23 mouse cellular contexts compared by ENCODE assay signal in the genomic region with DNA sequence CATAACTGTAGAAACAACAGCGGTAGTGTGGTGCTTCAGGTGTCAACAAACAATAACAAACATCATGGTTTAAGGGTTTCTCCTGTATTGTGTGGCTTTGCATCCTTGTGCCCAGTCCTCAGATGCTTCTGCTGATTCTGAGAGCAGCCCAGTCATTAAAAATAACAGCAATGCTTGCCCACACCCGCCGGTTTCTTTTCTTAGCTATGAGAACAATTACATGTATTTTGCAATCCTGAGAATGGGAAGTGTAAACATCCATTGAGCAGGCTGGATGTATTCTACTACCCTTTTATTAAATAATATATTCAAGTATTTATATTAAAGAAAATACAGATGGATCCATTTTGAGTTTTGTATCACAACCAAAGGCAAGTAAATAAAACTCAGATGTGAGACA. TPM values are rescaled to one million over a fixed set of nuclear protein-coding genes. Genes with fewer than 3 reads are reported as not detected.
A peak's percentile ranks its signal among the peaks of the same experiment; 100 is the strongest.
DNase-seq lines count a peak whose midpoint lies in the region; ATAC-seq lines count a peak whose summit lies in the region.
"Had no signal": no experiment of that assay in that cellular context is flagged by ENCODE, and none has a peak within 500 bp of the region (broad histone marks: within the 10 kb centered on the region; RNA-seq: fewer than 3 reads in every experiment).

No protein-coding gene starts in this region.

- H3K4me1 ChIP-seq in erythroblast, embryonic 14.5 days (ENCODE audit: control insufficient read depth), result peaks cover 78% of the 10 kb centered on the region
- peaks cover 63% of the 10 kb centered on the region for H3K4me1 ChIP-seq in liver, embryonic 15.5 days (replicated peaks)

- WGBS in liver, embryonic 15.5 days (ENCODE audit: insufficient replicate concordance), result 75% methylated on average over 3 of the region's 3 CpGs

- H3K27me3 ChIP-seq in erythroblast, embryonic 14.5 days (ENCODE audit: control insufficient read depth), result no peaks in the 10 kb centered on the region
- H3K27me3 ChIP-seq in liver, embryonic 15.5 days, result no peaks in the 10 kb centered on the region
- H3K27me3 ChIP-seq: forebrain, embryonic 15.5 days had no signal

- H3K9me3 ChIP-seq in erythroblast, embryonic 14.5 days (ENCODE audit: control insufficient read depth, low read length), result no peaks in the 10 kb centered on the region
- H3K9me3 ChIP-seq in liver, embryonic 15.5 days (replicated peaks), result no peaks in the 10 kb centered on the region
- H3K9me3 ChIP-seq: embryonic facial prominence, embryonic 10.5 days; forebrain, embryonic 15.5 days; G1E; heart, embryonic 15.5 days; hindbrain, embryonic 10.5 days had no signal

- DNase-seq in urinary bladder, adult 18-20 months (ENCODE audit: low spot score in 2 of 2), result no peak
- DNase-seq in kidney, adult 8-10 months, result no peak
- DNase-seq in adipocyte (ENCODE audit: low spot score), result no peak
- DNase-seq: adrenal gland, postnatal 10 days; B cell, adult 2 months; cerebellum, adult 18-20 months; cerebellum, adult 9-11 months; heart, adult 2 months; heart, postnatal 14 days had no signal

- peak overlapping the region; percentile 71 for H3K4me2 ChIP-seq in liver, embryonic 15.5 days
- H3K4me2 ChIP-seq: forebrain, embryonic 15.5 days; heart, embryonic 15.5 days; hindbrain, embryonic 14.5 days had no signal

- H3K4me3 ChIP-seq in erythroblast, embryonic 14.5 days (replicated peaks), result peak overlapping the region; percentile 69
- peak overlapping the region; percentile 61 for H3K4me3 ChIP-seq in liver, embryonic 15.5 days (replicated peaks)
- H3K4me3 ChIP-seq: embryonic facial prominence, embryonic 10.5 days; forebrain, embryonic 15.5 days; heart, adult 2 months; heart, embryonic 15.5 days; hindbrain, embryonic 10.5 days had no signal

- H3K27ac ChIP-seq in liver, embryonic 15.5 days (replicated peaks), result peak overlapping the region; percentile 89
- H3K27ac ChIP-seq: embryonic facial prominence, embryonic 10.5 days; forebrain, embryonic 15.5 days; heart, adult 2 months; heart, embryonic 15.5 days; hindbrain, embryonic 10.5 days; hindbrain, embryonic 14.5 days had no signal

- peak overlapping the region; percentile 62 for H3K9ac ChIP-seq in liver, embryonic 15.5 days
- H3K9ac ChIP-seq: forebrain, embryonic 15.5 days; heart, embryonic 15.5 days had no signal

- peaks cover 22% of the 10 kb centered on the region for H3K36me3 ChIP-seq in erythroblast, embryonic 14.5 days (ENCODE audit: control insufficient read depth)
- H3K36me3 ChIP-seq in liver, embryonic 15.5 days (replicated peaks), result peaks cover 14% of the 10 kb centered on the region
- H3K36me3 ChIP-seq: embryonic facial prominence, embryonic 10.5 days; forebrain, embryonic 15.5 days; G1E; heart, embryonic 15.5 days; hindbrain, embryonic 10.5 days had no signal

- ATAC-seq in erythroblast, adult 5-6 weeks (replicated peaks; ENCODE audit: low FRiP score, poor library complexity, severe bottlenecking), result no peak
- peak; percentile 23; the same call in 1 of the 2 replicates for ATAC-seq in granulocyte monocyte progenitor cell, adult 5-6 weeks (replicated peaks; ENCODE audit: poor library complexity, severe bottlenecking)
- ATAC-seq in liver, embryonic 15.5 days (ENCODE audit: insufficient read depth), result no peak
- ATAC-seq: CD4-positive, CD25-positive, alpha-beta regulatory T cell, adult 4 months; forebrain, embryonic 15.5 days had no signal

RNA-seq across cellular contexts. Expression of gene BC017158, which starts 4.2 kb away (rescaled TPM):
- 7.3 and 9.0 TPM in 2 replicates for polyA plus RNA-seq in erythroblast, embryonic 14.5 days (2012)
- total RNA-seq in erythroblast, adult 5-6 weeks (2015; ENCODE audit: low replicate concordance), result 29.2 and 52.5 TPM in 2 replicates
- total RNA-seq in erythroblast, adult 5-6 weeks (2017; ENCODE audit: low replicate concordance), result 41.7 and 56.7 TPM in 2 replicates
- 37.7 and 45.6 TPM in 2 replicates for total RNA-seq in granulocyte monocyte progenitor cell, adult 5-6 weeks (2014; fragmentation: Nextera tagmentation)
- total RNA-seq in granulocyte monocyte progenitor cell, adult 5-6 weeks (2017), result 18.4 and 24.8 TPM in 2 replicates
- polyA plus RNA-seq in liver, embryonic 15.5 days (2015; fragmentation: Nextera tagmentation; extraction: Ambion mirVana), result 20.3 and 22.0 TPM in 2 replicates

RNA-seq across cellular contexts. Expression of gene Slc5a2, which starts 36.7 kb away (rescaled TPM):
- polyA plus RNA-seq in erythroblast, embryonic 14.5 days (2012), result 0.88 and 1.4 TPM in 2 replicates
- total RNA-seq in erythroblast, adult 5-6 weeks (2015; ENCODE audit: low replicate concordance), result not detected in 2 replicates
- total RNA-seq in erythroblast, adult 5-6 weeks (2017; ENCODE audit: low replicate concordance), result 0.85 TPM in 1 of 2 replicates, not detected in the other
- total RNA-seq in granulocyte monocyte progenitor cell, adult 5-6 weeks (2014; fragmentation: Nextera tagmentation), result not detected in 2 replicates
- not detected in 2 replicates for total RNA-seq in granulocyte monocyte progenitor cell, adult 5-6 weeks (2017)
- 1.4 and 2.1 TPM in 2 replicates for polyA plus RNA-seq in liver, embryonic 15.5 days (2015; fragmentation: Nextera tagmentation; extraction: Ambion mirVana)
- total RNA-seq: gastrocnemius, adult 8-10 months; gastrocnemius, postnatal 4 days; heart, adult 2 months; heart, postnatal 14 days had no signal
- polyA plus RNA-seq: embryonic facial prominence, embryonic 14.5 days; forebrain, embryonic 15.5 days; heart, embryonic 15.5 days; hindbrain, embryonic 14.5 days had no signal

RNA-seq across cellular contexts. Expression of gene Tgfb1i1, which starts 55.5 kb away (rescaled TPM):
- 0.27 and 0.30 TPM in 2 replicates for polyA plus RNA-seq in erythroblast, embryonic 14.5 days (2012)
- 0.96 and 2.9 TPM in 2 replicates for total RNA-seq in erythroblast, adult 5-6 weeks (2015; ENCODE audit: low replicate concordance)
- 0.84 TPM in 1 of 2 replicates, not detected in the other for total RNA-seq in erythroblast, adult 5-6 weeks (2017; ENCODE audit: low replicate concordance)
- total RNA-seq in granulocyte monocyte progenitor cell, adult 5-6 weeks (2014; fragmentation: Nextera tagmentation), result 0.06 and 1.2 TPM in 2 replicates
- total RNA-seq in granulocyte monocyte progenitor cell, adult 5-6 weeks (2017), result not detected in 2 replicates
- 10.9 and 11.7 TPM in 2 replicates for polyA plus RNA-seq in liver, embryonic 15.5 days (2015; fragmentation: Nextera tagmentation; extraction: Ambion mirVana)
